In the genomic region with DNA sequence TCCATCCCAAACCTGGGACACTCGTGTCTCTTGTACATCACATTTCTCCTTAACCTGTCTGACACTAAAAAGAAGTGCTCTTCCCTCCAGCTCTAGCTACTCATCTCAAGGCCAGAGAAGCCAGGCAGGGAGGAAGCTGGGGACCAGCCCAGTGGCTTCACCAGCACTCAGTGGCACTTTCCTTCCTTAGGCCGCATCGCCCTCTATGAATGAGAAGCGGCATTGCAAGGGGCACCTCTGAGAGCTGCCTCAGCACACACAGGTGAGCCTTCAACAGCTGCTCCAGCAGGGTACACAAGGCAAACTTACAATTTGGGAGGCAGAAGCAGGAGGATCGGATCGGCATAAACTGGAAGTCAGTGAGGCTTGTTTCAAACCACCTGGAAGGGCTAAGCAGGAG, we compare ENCODE assay signal across 9 mouse cellular contexts. TPM values are rescaled to one million over a fixed set of nuclear protein-coding genes. Genes with fewer than 3 reads are reported as not detected.
DNase-seq lines count a peak whose midpoint lies in the region; ATAC-seq and TF ChIP-seq lines count a peak whose summit lies in the region.
"Had no signal": no experiment of that assay in that cellular context is flagged by ENCODE, and none has a peak within 500 bp of the region (broad histone marks: within the 10 kb centered on the region; RNA-seq: fewer than 3 reads in every experiment).

No protein-coding gene starts in this region.

- H3K27ac ChIP-seq in layer of hippocampus, adult 2 months = no peak overlapping the region
- H3K27ac ChIP-seq: midbrain, embryonic 12.5 days had no signal

- H3K27me3 ChIP-seq in G1E (ENCODE audit: insufficient read depth, low read length) = no peaks in the 10 kb centered on the region
- H3K27me3 ChIP-seq: midbrain, embryonic 12.5 days had no signal

- TF ChIP-seq CTCF in layer of hippocampus, adult 2 months (conservative IDR thresholded peaks at IDR 0.05) = peak; percentile 90
- TF ChIP-seq CTCF in G1E (IDR thresholded peaks at IDR 0.05; ENCODE audit: low read depth, low read length) = peak; percentile 67

- H3K36me3 ChIP-seq in G1E (replicated peaks) = peaks cover 72% of the 10 kb centered on the region

- H3K9me3 ChIP-seq in G1E (replicated peaks) = no peaks in the 10 kb centered on the region
- H3K9me3 ChIP-seq: midbrain, embryonic 12.5 days had no signal

- peak in 1 of 2 experiments; percentile 51 for DNase-seq in layer of hippocampus, adult 2 months (ENCODE audit: low spot score in 2 of 2)
- DNase-seq in layer of hippocampus, postnatal 14 days (ENCODE audit: low spot score in 2 of 2) = no peak
- DNase-seq in G1E (ENCODE audit: low spot score) = no peak
- peak; percentile 73 for DNase-seq in c-Kit-negative CD71-positive TER-119-positive erythroid progenitor cells, embryonic 14.5 days (ENCODE audit: low read depth, low spot score)
- peak; percentile 80 for DNase-seq in heart, postnatal 4 days
- DNase-seq in lung, adult 18-20 months = peak; percentile 77 to 83
- DNase-seq in spleen, postnatal 14 days (ENCODE audit: low spot score in 2 of 2) = peak; percentile 76 to 84
- DNase-seq in right cerebral cortex, postnatal 10 days (ENCODE audit: low spot score in 2 of 2) = no peak

- peaks cover 63% of the 10 kb centered on the region for H3K4me1 ChIP-seq in G1E (ENCODE audit: insufficient read depth, low read depth, low read length)

- no peak for ATAC-seq in G1E (ENCODE audit: extremely low read depth, insufficient number of reproducible peaks, low FRiP score, poor library complexity, severe bottlenecking)

- no peak overlapping the region for H3K4me3 ChIP-seq in layer of hippocampus, adult 2 months
- no peak overlapping the region; the same call in 1 of the 2 replicates for H3K4me3 ChIP-seq in G1E (ENCODE audit: low read depth, low read length)
- H3K4me3 ChIP-seq: midbrain, embryonic 12.5 days had no signal

RNA-seq across cellular contexts. Expression of a gene that starts 6.3 kb away (rescaled TPM):
- 10 to 100 TPM; 45.3 to 46.9 TPM for total RNA-seq in layer of hippocampus, adult 2 months (2021)
- total RNA-seq in layer of hippocampus, postnatal 14 days (2021) = 10 to 100 TPM; 50.5 to 51.5 TPM
- 127 and 140 TPM in 2 replicates for total RNA-seq in G1E (2014; fragmentation: Nextera tagmentation)
- 70.4 and 72.2 TPM in 2 replicates for total RNA-seq in G1E (2017)
- polyA plus RNA-seq in G1E (2012) = 455 and 521 TPM in 2 replicates
- total RNA-seq in heart, postnatal 4 days (2021) = 100 to 1,000 TPM; 105 TPM

RNA-seq across cellular contexts. Expression of a gene that starts 17.6 kb away (rescaled TPM):
- total RNA-seq in layer of hippocampus, adult 2 months (2021) = 10 to 100 TPM; 10.6 to 16.5 TPM
- total RNA-seq in layer of hippocampus, postnatal 14 days (2021) = 10 to 100 TPM; 16.1 to 19.0 TPM
- total RNA-seq in G1E (2014; fragmentation: Nextera tagmentation) (44.4 and 52.8 TPM in 2 replicates), G1E (2017) (53.8 and 61.8 TPM in 2 replicates)
- polyA plus RNA-seq in G1E (2012) = 45.8 and 54.2 TPM in 2 replicates
- 10 to 100 TPM; 12.5 to 13.0 TPM for total RNA-seq in heart, postnatal 4 days (2021)

RNA-seq across cellular contexts. Expression of a gene that starts 17.8 kb away (rescaled TPM):
- 10 to 100 TPM; 65.0 to 69.0 TPM for total RNA-seq in layer of hippocampus, adult 2 months (2021)
- 10 to 100 TPM; 44.8 to 54.7 TPM for total RNA-seq in layer of hippocampus, postnatal 14 days (2021)
- total RNA-seq in G1E (2014; fragmentation: Nextera tagmentation) = 2.3 and 7.4 TPM in 2 replicates
- total RNA-seq in G1E (2017) = 5.9 and 10.3 TPM in 2 replicates
- 7.5 and 8.2 TPM in 2 replicates for polyA plus RNA-seq in G1E (2012)
- 1 to 10 TPM; 3.2 to 4.6 TPM for total RNA-seq in heart, postnatal 4 days (2021)

RNA-seq across cellular contexts. Expression of a gene that starts 27.3 kb away (rescaled TPM):
- total RNA-seq in layer of hippocampus, adult 2 months (2021) = 100 to 1,000 TPM; 102 to 105 TPM
- total RNA-seq in layer of hippocampus, postnatal 14 days (2021) = 10 to 100 TPM; 90.2 to 94.4 TPM
- total RNA-seq in G1E (2014; fragmentation: Nextera tagmentation) = 11.1 and 19.7 TPM in 2 replicates
- 17.9 and 19.2 TPM in 2 replicates for total RNA-seq in G1E (2017)
- polyA plus RNA-seq in G1E (2012) = 96.3 and 102 TPM in 2 replicates
- 10 to 100 TPM; 42.2 to 42.4 TPM for total RNA-seq in heart, postnatal 4 days (2021)

RNA-seq across cellular contexts. Expression of a gene that starts 57.9 kb away (rescaled TPM):
- 100 to 1,000 TPM; 145 to 153 TPM for total RNA-seq in layer of hippocampus, adult 2 months (2021)
- 100 to 1,000 TPM; 137 to 144 TPM for total RNA-seq in layer of hippocampus, postnatal 14 days (2021)
- total RNA-seq in G1E (2014; fragmentation: Nextera tagmentation) (121 and 133 TPM in 2 replicates), G1E (2017) (72.3 and 88.3 TPM in 2 replicates)
- polyA plus RNA-seq in G1E (2012) = 37.4 and 39.4 TPM in 2 replicates
- total RNA-seq in heart, postnatal 4 days (2021) = 10 to 100 TPM; 47.8 to 53.8 TPM

Comparison
In these comparisons a context has a peak if more than half of its experiments do, and no peak if none do; other contexts are left out.
1. DNase-seq: peak in c-Kit-negative CD71-positive TER-119-positive erythroid progenitor cells, embryonic 14.5 days (single experiment), heart, postnatal 4 days (single experiment), lung, adult 18-20 months (2 of 2) and spleen, postnatal 14 days (2 of 2); none in layer of hippocampus, postnatal 14 days (0 of 2), G1E (single experiment) and right cerebral cortex, postnatal 10 days (0 of 2).
2. RNA of a gene that starts 17.8 kb away (total RNA-seq): 65.0 to 69.0 TPM in layer of hippocampus, adult 2 months and 44.8 to 54.7 TPM in layer of hippocampus, postnatal 14 days; 2.3 to 10.3 TPM in G1E and 3.2 to 4.6 TPM in heart, postnatal 4 days; every median in the first group is over 4 times any median in the second.